Mouse (Mus musculus) lung, embryonic 14.5 days (tissue): ENCODE measurements around the gene Phlda3. TPM values are rescaled to one million over a fixed set of nuclear protein-coding genes. Genes with fewer than 3 reads are reported as not detected.
A peak's percentile ranks its signal among the peaks of the same experiment; 100 is the strongest.

Experiments
- ATAC-seq: fragments of 200-750 bp; cut with Nextera tagmentation; 2 replicates; pipeline ENCODE4 v1.8.0; 2017; ENCODE audit warnings: mild to moderate bottlenecking, moderate TSS enrichment, moderate library complexity; ENCODE audit not compliant: insufficient read depth
- DNase-seq: peaks from one replicate; pipeline ENCODE4 v3.0.0-alpha.2; 2015
- H3K27ac ChIP-seq: fragments of 300-500 bp; sonication (generic); 2 replicates; pipeline ENCODE4 v1.5.1; 2014; ENCODE audit warnings: low read depth, mild to moderate bottlenecking, moderate library complexity
- H3K27me3 ChIP-seq: fragments of 300-500 bp; sonication (generic); 2 replicates; pipeline ENCODE4 v1.6.1; 2014; ENCODE audit warnings: low read length, control low read depth; ENCODE audit not compliant: insufficient read depth
- H3K36me3 ChIP-seq: fragments of 300-500 bp; sonication (generic); 2 replicates; pipeline ENCODE4 v1.6.1; 2014; ENCODE audit warnings: control low read depth; ENCODE audit not compliant: insufficient read depth
- H3K4me1 ChIP-seq: fragments of 300-500 bp; sonication (generic); 2 replicates; pipeline ENCODE4 v1.6.1; 2014; ENCODE audit warnings: antibody characterized with exemption, control low read depth; ENCODE audit not compliant: insufficient read depth
- H3K4me2 ChIP-seq: fragments of 300-500 bp; sonication (generic); 2 replicates; pipeline ENCODE4 v1.6.1; 2014; ENCODE audit warnings: mild to moderate bottlenecking
- H3K4me3 ChIP-seq: fragments of 300-500 bp; sonication (generic); 2 replicates; pipeline ENCODE4 v1.5.1; 2014; ENCODE audit warnings: low read depth, low read length
- H3K9ac ChIP-seq: fragments of 300-500 bp; sonication (generic); 2 replicates; pipeline ENCODE4 v1.6.1; 2014
- H3K9me3 ChIP-seq: fragments of 300-500 bp; sonication (generic); 2 replicates; pipeline ENCODE4 v1.6.1; 2016; ENCODE audit warnings: low read depth, low read length, control low read depth
- CTCF ChIP-seq: IDR thresholded peaks from 2 replicates; pipeline ENCODE4 v1.5.1; 2016; ENCODE audit warnings: antibody characterized with exemption, low read depth
- WGBS: fragments of 180-500 bp; shearing (Covaris S2); extraction: QIAGEN DNeasy Blood & Tissue Kit; methylation state at CpG from one replicate; pipeline ENCODE4 v1.1.7; 2014; 5-methylcytosine and 5-hydroxymethylcytosine counted together
- polyA plus RNA-seq: library from polyadenylated mRNA; unstranded; fragments of >200 nt; fragmentation: Nextera tagmentation; extraction: Ambion mirVana; gene quantifications from 2 replicates; pipeline ENCODE4 v1.2.1, GENCODE M21; 2014

Phlda3 gene
- polyA plus RNA-seq, 1 experiment from 2014 or later: 79.5 TPM

- H3K9ac ChIP-seq: peak overlapping the region; percentile 82
- H3K4me1 ChIP-seq: peaks cover 43% of the 10 kb centered on the region
- under 1% methylated on average over 35 of the region's 35 CpGs for WGBS
Measured at GRCm38 (mm10) chr1:135728631-135729366, 37.1 kb upstream of the Phlda3 start.

GRCm38 (mm10) chr1:135729367-135729713, 36.6 kb upstream of the Phlda3 start:
- under 1% methylated on average over 11 of the region's 11 CpGs for WGBS

More at GRCm38 (mm10) chr1:135728631-135729366, 37.1 kb upstream of the Phlda3 start:
- ATAC-seq (peak; percentile 72), DNase-seq (peak; percentile 97)
- Histone ChIP-seq H3K36me3 (peaks cover 9% of the 10 kb centered on the region; the same call in 1 of the 2 replicates), H3K4me3 (peak overlapping the region; percentile 68), H3K27me3 (no peaks in the 10 kb centered on the region), H3K4me2 (peak overlapping the region; percentile 90), H3K27ac (peak overlapping the region; percentile 99), H3K9me3 (no peaks in the 10 kb centered on the region)
- TF ChIP-seq CTCF: no peak

GRCm38 (mm10) chr1:135729821-135730220, 36.1 kb upstream of the Phlda3 start:
- WGBS: 9% methylated on average over 4 of the region's 4 CpGs
- H3K4me2 ChIP-seq: peak overlapping the region; percentile 90
- H3K4me1 ChIP-seq: peaks cover 53% of the 10 kb centered on the region
- peaks cover 11% of the 10 kb centered on the region; the same call in 1 of the 2 replicates for H3K36me3 ChIP-seq
- no peaks in the 10 kb centered on the region for H3K27me3 ChIP-seq
- H3K4me3 ChIP-seq: peak overlapping the region; percentile 68
- no peak for ATAC-seq
- no peak for DNase-seq
- H3K9ac ChIP-seq: peak overlapping the region; percentile 82
- H3K9me3 ChIP-seq: no peaks in the 10 kb centered on the region
- peak overlapping the region; percentile 99 for H3K27ac ChIP-seq
- no peak for TF ChIP-seq CTCF

More at GRCm38 (mm10) chr1:135729367-135729713, 36.6 kb upstream of the Phlda3 start:
- no peaks in the 10 kb centered on the region for H3K27me3 ChIP-seq
- DNase-seq: peak; percentile 47
- no peak for TF ChIP-seq CTCF
- H3K9ac ChIP-seq: peak overlapping the region; percentile 82
- peaks cover 48% of the 10 kb centered on the region for H3K4me1 ChIP-seq
- peak overlapping the region; percentile 90 for H3K4me2 ChIP-seq
- peak overlapping the region; percentile 68 for H3K4me3 ChIP-seq
- H3K36me3 ChIP-seq: peaks cover 9% of the 10 kb centered on the region; the same call in 1 of the 2 replicates
- H3K27ac ChIP-seq: peak overlapping the region; percentile 99
- H3K9me3 ChIP-seq: no peaks in the 10 kb centered on the region
- 0 out of 2 replicates have a peak, but pooled peaks have one; percentile 1 for ATAC-seq

- no peak for ATAC-seq
- H3K4me1 ChIP-seq: peaks cover 57% of the 10 kb centered on the region
- 8% methylated on average over 3 of the region's 3 CpGs for WGBS
- peak; percentile 55 for DNase-seq
- H3K9ac ChIP-seq: peak overlapping the region; percentile 82
- H3K36me3 ChIP-seq: peaks cover 15% of the 10 kb centered on the region; the same call in 1 of the 2 replicates
- no peaks in the 10 kb centered on the region for H3K9me3 ChIP-seq
- H3K4me3 ChIP-seq: peak overlapping the region; percentile 68
- no peak for TF ChIP-seq CTCF
- H3K4me2 ChIP-seq: peak overlapping the region; percentile 90
- H3K27ac ChIP-seq: peak overlapping the region; percentile 99
- no peaks in the 10 kb centered on the region for H3K27me3 ChIP-seq
Measured at GRCm38 (mm10) chr1:135730296-135730695, 35.6 kb upstream of the Phlda3 start.

GRCm38 (mm10) chr1:135731393-135731792, 34.5 kb upstream of the Phlda3 start:
- Histone ChIP-seq H3K27me3 (no peaks in the 10 kb centered on the region), H3K4me2 (peak overlapping the region; percentile 90), H3K4me3 (peak overlapping the region; percentile 68), H3K36me3 (peaks cover 18% of the 10 kb centered on the region; the same call in 1 of the 2 replicates), H3K9me3 (no peaks in the 10 kb centered on the region), H3K27ac (peak overlapping the region; percentile 99), H3K4me1 (peaks cover 65% of the 10 kb centered on the region), H3K9ac (peak overlapping the region; percentile 82)
- TF ChIP-seq CTCF: no peak
- DNase-seq: peak; percentile 67
- ATAC-seq: no peak
- 25% methylated on average over 7 of the region's 7 CpGs for WGBS

GRCm38 (mm10) chr1:135731897-135732684, 33.8 kb upstream of the Phlda3 start:
- Histone ChIP-seq H3K4me1 (peaks cover 65% of the 10 kb centered on the region), H3K9me3 (no peaks in the 10 kb centered on the region), H3K27ac (peak overlapping the region; percentile 99), H3K36me3 (peaks cover 24% of the 10 kb centered on the region; the same call in 1 of the 2 replicates), H3K9ac (peak overlapping the region; percentile 82), H3K4me3 (peak overlapping the region; percentile 68), H3K27me3 (no peaks in the 10 kb centered on the region), H3K4me2 (peak overlapping the region; percentile 90)
- ATAC-seq: peak; percentile 88
- TF ChIP-seq CTCF: no peak
- peak; percentile 96 for DNase-seq
- WGBS: 9% methylated on average over 11 of the region's 11 CpGs
